Mouse (Mus musculus) retina, embryonic 14.5 days (tissue): ENCODE data around the gene Dchs1.
"Not testable (repeated sequence)": the region's sequence is repeated elsewhere in the genome, so short reads cannot be mapped to it uniquely, and the experiment has no call there.

Source experiments
- DNase-seq: peaks from one replicate; pipeline ENCODE4 v3.0.0-alpha.2; 2015; ENCODE audit warnings: low spot score

The Dchs1 gene

GRCm38 (mm10) chr7:105742539-105743215 lies 44.8 kb downstream of the Dchs1 start:
- DNase-seq = not testable (repeated sequence)

DNA sequence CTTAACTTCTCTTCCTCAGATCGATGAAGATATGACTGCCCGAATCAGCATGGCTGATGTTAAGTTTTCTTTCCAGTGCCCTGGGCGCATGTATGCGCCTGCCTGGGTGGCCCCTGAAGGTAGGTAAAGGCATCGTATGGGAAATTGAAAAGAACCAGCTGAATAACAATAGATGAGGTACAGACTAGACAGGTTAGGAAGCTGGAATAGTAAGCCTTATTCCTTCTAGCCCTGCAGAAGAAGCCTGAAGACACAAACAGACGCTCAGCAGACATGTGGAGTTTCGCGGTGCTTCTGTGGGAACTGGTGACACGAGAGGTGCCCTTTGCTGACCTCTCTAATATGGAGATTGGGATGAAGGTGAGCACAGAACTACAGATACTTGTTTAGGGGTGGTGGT lies 45.5 kb downstream of the Dchs1 start:
- DNase-seq = no peak

- no peak for DNase-seq
Observed at GRCm38 (mm10) chr7:105740851-105741250, 46.6 kb downstream of the Dchs1 start.

- no peak for DNase-seq
Observed at GRCm38 (mm10) chr7:105740089-105740795, 47.2 kb downstream of the Dchs1 start.

DNA sequence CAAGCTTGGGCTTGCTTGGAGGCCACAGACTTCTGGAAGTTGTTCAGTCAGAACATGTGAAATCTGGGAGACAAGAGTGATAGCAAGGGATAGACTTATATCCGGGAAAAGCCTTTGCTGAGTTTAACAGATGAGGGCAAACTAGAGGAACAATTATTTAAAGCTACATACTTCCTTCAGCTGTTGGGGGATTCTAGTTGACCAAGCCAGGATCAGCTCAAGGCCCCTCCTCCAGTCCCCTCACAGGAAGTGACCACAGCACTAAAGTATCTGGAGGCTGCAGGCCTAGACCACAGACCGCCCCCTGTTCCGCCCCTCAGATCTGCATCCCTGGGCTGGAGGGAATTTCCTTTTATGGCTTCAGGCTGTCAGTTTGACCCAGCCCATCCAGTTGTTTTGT lies 48.5 kb downstream of the Dchs1 start:
- peak; percentile 54 for DNase-seq

- no peak for DNase-seq
Observed at GRCm38 (mm10) chr7:105738286-105738685, 49.2 kb downstream of the Dchs1 start.

GRCm38 (mm10) chr7:105737648-105738047 lies 49.8 kb downstream of the Dchs1 start:
- DNase-seq = no peak

DNA sequence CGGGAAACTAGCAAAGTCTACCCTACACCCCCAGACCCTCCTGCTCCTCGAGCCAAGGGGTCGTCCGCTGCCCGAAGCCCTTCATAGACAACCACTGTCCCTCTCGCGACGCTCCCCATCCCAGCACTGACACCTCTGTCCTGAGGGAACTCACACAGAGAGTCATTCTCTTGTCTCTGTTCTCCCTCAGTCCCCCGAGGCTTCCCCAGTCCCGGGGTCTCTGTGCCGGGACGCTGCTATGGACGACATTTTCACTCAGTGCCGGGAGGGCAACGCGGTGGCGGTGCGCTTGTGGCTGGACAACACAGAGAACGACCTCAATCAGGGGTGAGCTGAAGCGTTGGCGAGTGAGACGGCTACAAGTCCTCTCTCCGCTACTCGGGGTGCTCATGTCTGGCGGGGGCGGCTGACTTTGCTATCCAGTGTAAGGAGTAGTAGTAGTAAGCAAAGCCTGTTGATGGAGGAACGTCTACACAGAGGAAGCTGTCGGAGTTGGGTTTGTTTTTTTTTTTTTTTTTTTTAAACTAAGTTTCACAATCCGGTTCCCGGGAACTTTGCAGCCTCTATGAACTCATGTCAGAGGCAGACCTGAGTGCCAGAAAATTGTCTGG lies 50.4 kb downstream of the Dchs1 start, which contains the start of gene Rrp8:
Gene Rrp8, minus strand, starts transcription at position 475 of the 611 bp plus-strand sequence.
- no peak for DNase-seq

GRCm38 (mm10) chr7:105736264-105736901 lies 51.1 kb downstream of the Dchs1 start, which contains the start of gene Ilk:
Ilk (plus strand) TSS chr7:105736592.
- DNase-seq = peak; percentile 91

- not testable (repeated sequence) for DNase-seq
Observed at GRCm38 (mm10) chr7:105735464-105735863, 52.0 kb downstream of the Dchs1 start.

GRCm38 (mm10) chr7:105734826-105735225 lies 52.6 kb downstream of the Dchs1 start:
- DNase-seq = no peak

DNA sequence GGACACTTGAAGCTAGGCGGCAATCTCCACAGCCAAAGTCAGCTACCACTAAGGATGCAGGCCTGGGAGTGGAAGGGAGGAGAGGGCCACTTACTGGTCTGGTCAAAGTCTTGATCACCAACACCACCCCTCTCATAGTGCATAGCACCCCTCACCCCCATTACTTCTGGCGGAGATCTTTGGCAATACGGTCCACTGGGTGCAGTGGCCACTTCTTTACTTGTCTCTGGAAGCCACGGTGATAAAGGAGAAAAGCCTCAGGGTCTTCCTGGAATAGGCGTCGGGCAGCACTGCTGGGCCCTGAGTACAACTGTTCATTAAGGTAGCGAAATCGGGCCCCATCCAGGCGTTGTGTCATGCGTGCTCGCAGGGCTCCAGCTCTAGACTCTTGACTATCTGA lies 53.6 kb downstream of the Dchs1 start:
- no peak for DNase-seq

DNA sequence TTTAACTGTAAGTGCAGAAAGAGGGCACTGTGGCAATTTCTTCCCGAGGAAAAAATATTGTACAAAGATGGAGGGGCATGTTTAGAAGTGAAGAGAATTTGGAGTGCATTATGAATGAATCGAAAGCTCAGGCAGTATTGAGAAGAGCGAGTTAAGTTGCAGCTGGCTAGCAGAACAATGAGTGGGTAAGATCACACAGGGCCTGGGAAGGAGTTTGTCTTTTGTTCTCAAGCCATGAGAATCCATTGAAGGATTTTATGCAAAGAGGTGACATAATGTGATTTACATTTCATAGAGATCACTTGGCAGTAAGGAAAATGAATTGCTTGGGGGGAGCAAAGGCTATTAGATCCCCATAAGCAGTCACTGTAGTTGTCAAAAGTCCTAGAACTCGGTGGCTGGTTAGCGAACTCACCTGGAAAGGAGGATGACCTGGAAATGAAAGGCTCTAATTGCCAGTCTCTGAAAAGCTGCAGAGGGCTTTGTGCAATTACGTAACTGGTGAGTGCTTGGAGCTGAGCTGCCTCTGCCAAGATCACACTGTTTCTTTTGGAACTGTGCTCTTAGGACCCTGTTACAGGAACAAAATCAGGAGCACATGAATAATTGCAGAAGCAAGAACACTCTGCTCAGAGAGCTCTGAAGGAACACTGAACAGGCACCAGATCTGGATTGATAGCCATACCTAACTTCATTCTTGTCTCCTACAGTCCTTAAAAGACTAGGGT lies 58.6 kb downstream of the Dchs1 start:
- no peak for DNase-seq

DNA sequence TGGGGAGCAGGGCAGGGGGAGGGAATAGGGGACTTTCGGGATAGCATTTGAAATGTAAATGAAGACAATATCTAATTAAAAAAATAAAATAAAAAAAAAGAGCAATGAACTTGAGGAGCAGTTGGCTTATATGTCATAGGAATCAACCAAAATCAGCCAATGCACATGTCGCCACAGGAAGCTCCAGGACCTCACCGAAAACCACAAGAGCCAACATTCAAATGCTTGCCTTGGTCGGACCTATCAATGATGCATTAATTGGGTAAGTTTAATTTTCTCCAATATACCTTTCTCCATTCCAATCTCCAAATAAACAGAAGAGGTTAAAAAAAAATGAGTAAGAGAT lies 60.5 kb downstream of the Dchs1 start:
- DNase-seq = no peak

GRCm38 (mm10) chr7:105726144-105726979 lies 61.1 kb downstream of the Dchs1 start:
- DNase-seq = peak; percentile 85

DNA sequence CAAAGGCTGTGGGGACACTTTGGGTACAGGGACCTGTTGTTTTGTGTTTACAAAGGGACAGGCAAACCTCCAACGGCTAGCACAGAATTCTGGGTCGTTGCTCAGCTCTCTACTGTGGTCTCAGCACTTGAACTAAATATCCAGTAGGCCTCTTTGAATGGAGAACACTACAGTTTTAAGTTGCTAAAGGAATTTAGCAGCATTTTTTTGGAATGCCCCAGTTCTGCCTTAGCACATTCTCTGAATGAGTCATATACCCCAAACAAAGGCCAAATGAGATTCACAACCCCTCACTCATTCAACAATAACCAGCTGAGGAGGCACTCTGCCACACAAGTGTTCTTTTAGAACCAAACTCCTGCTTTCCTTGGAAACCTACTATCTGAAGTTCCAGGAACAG lies 65.5 kb downstream of the Dchs1 start:
- DNase-seq = no peak

GRCm38 (mm10) chr7:105715366-105715765 lies 72.1 kb downstream of the Dchs1 start:
- no peak for DNase-seq

DNA sequence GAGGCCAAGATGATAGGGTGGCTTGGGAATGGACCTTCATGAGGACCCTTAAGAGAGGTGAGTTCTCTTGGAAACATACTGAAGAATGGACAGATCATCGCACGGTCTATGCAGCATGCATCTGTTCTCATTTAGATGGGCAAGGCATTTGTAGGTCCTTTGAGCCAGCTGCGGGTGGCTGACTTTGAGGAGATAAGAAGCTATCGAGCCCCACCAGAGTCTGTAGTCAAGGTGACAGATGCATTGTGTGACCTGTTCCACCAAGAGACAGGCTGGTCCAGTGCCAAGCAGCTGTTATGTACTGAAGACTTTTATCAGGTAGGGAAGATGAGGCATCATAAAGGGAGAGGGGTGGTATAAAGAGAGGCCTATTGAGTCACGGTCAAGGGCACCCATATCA lies 78.7 kb downstream of the Dchs1 start:
- no peak for DNase-seq

- no peak for DNase-seq
Observed at GRCm38 (mm10) chr7:105703816-105704215, 83.6 kb downstream of the Dchs1 start.

- DNase-seq = no peak
Observed at GRCm38 (mm10) chr7:105703184-105703583, 84.3 kb downstream of the Dchs1 start.
